Mouse (Mus musculus) kidney, postnatal 0 days (tissue): ENCODE measurements at regions not wholly inside any gene's neighbourhood (a gene's known extent, or its start where the extent isn't known, plus 50 kb on each side); places are given as distances from the start of the nearest gene placed in this dataset.

Experiments
- ATAC-seq: fragments of 200-750 bp; cut with Nextera tagmentation; replicated peaks from 2 replicates; pipeline ENCODE4 v1.8.0; 2017; ENCODE audit warnings: low read depth, moderate number of reproducible peaks, moderate TSS enrichment, moderate library complexity; ENCODE audit not compliant: low FRiP score
- DNase-seq: peaks from one replicate; pipeline ENCODE4 v3.0.0-alpha.2; 2016; ENCODE audit warnings: low spot score
- H3K27ac ChIP-seq: fragments of 300-500 bp; sonication (generic); 2 replicates; pipeline ENCODE4 v1.5.1; 2014; ENCODE audit warnings: mild to moderate bottlenecking
- H3K27me3 ChIP-seq: fragments of 300-500 bp; sonication (generic); 2 replicates; pipeline ENCODE4 v1.6.1; 2014; ENCODE audit warnings: low read length, mixed read lengths; ENCODE audit not compliant: insufficient read depth
- H3K36me3 ChIP-seq: fragments of 300-500 bp; sonication (generic); 2 replicates; pipeline ENCODE4 v1.6.1; 2014; ENCODE audit warnings: low read length, mixed read lengths; ENCODE audit not compliant: insufficient read depth
- H3K4me1 ChIP-seq: fragments of 300-500 bp; sonication (generic); replicated peaks from 2 replicates; pipeline ENCODE4 v1.6.1; 2014; ENCODE audit warnings: antibody characterized with exemption, low read length, mixed read lengths; ENCODE audit not compliant: insufficient read depth
- H3K4me2 ChIP-seq: fragments of 300-500 bp; sonication (generic); 2 replicates; pipeline ENCODE4 v1.6.1; 2014; ENCODE audit warnings: mild to moderate bottlenecking, low read length, moderate library complexity, mixed read lengths
- H3K4me3 ChIP-seq: fragments of 300-500 bp; sonication (generic); replicated peaks from 2 replicates; pipeline ENCODE4 v1.5.1; 2014; ENCODE audit warnings: low read depth, low read length
- H3K9ac ChIP-seq: fragments of 300-500 bp; sonication (generic); 2 replicates; pipeline ENCODE4 v1.6.1; 2014; ENCODE audit warnings: low read depth, low read length
- H3K9me3 ChIP-seq: fragments of 300-500 bp; sonication (generic); replicated peaks from 2 replicates; pipeline ENCODE4 v1.6.1; 2016; ENCODE audit warnings: low read length, inconsistent platforms, mixed read lengths
- CTCF ChIP-seq: IDR thresholded peaks from 2 replicates; pipeline ENCODE4 v1.5.1; 2016; ENCODE audit warnings: antibody characterized with exemption, low read depth, mild to moderate bottlenecking, moderate library complexity
- WGBS: fragments of 180-500 bp; shearing (Covaris S2); extraction: QIAGEN DNeasy Blood & Tissue Kit; methylation state at CpG from one replicate; pipeline ENCODE4 v1.1.7; 2014; 5-methylcytosine and 5-hydroxymethylcytosine counted together

DNA sequence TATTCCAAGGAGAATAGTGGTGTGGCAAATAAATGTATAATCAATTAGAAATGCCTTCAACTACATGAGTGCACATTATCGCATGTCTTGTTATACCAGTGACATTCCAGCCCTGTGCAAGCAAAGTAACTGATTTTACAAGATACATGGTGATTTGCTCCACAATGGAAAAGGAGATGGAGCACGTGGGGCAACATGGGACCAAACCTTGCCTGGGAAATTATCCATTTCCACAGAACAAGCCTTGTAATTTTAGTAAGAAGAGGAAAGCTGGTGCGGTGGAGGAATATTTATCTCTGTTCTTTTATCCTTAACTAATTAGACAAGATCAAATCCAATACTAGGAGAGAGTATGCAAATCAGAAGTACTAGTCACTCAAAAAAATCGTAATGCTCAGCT lies 222.5 kb upstream of the Gbe1 start:
- no peak overlapping the region for H3K4me3 ChIP-seq
- H3K27me3 ChIP-seq, result no peaks in the 10 kb centered on the region
- H3K9ac ChIP-seq, result no peak overlapping the region
- no peaks in the 10 kb centered on the region for H3K4me1 ChIP-seq
- no peak overlapping the region for H3K27ac ChIP-seq
- no peaks in the 10 kb centered on the region for H3K36me3 ChIP-seq
- 87% methylated on average over 4 of the region's 4 CpGs for WGBS
- DNase-seq (no peak), ATAC-seq (no peak)
- H3K9me3 ChIP-seq, result no peaks in the 10 kb centered on the region
- no peak for TF ChIP-seq CTCF
- H3K4me2 ChIP-seq, result no peak overlapping the region

GRCm38 (mm10) chr16:70091963-70092362 lies 221.8 kb upstream of the Gbe1 start:
- Histone ChIP-seq H3K9ac (no peak overlapping the region), H3K4me2 (no peak overlapping the region), H3K36me3 (no peaks in the 10 kb centered on the region), H3K27ac (no peak overlapping the region), H3K27me3 (no peaks in the 10 kb centered on the region), H3K9me3 (no peaks in the 10 kb centered on the region), H3K4me1 (no peaks in the 10 kb centered on the region), H3K4me3 (no peak overlapping the region)
- TF ChIP-seq CTCF, result no peak
- no peak for DNase-seq
- 89% methylated on average over 5 of the region's 5 CpGs for WGBS
- no peak for ATAC-seq

DNA sequence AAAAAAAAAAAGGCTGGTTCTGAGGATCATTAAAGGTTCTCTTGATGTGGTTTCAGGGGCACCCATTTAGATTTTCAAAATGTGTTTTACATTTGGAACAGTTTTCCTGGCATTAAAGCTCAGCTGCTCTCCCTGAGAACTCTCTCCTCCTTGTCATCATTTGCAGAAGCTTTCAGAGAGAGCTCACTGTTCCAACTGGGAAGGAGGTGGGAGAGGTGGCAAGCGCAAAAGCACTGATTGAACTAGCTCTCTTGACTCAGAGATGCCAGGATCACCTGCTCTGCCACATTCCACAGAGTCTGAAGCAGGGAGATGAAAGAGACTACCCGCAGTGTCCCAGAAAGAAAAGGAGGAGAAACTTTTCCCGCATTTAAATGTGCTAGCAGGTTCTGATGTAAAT lies 220.5 kb upstream of the Gbe1 start:
- H3K36me3 ChIP-seq, result no peaks in the 10 kb centered on the region
- ATAC-seq (no peak), DNase-seq (no peak)
- H3K9me3 ChIP-seq, result no peaks in the 10 kb centered on the region
- no peak overlapping the region for H3K4me2 ChIP-seq
- H3K9ac ChIP-seq, result no peak overlapping the region
- 25% methylated on average over 3 of the region's 3 CpGs for WGBS
- H3K4me1 ChIP-seq, result no peaks in the 10 kb centered on the region
- H3K27ac ChIP-seq, result no peak overlapping the region
- no peak overlapping the region for H3K4me3 ChIP-seq
- no peak for TF ChIP-seq CTCF
- no peaks in the 10 kb centered on the region for H3K27me3 ChIP-seq

DNA sequence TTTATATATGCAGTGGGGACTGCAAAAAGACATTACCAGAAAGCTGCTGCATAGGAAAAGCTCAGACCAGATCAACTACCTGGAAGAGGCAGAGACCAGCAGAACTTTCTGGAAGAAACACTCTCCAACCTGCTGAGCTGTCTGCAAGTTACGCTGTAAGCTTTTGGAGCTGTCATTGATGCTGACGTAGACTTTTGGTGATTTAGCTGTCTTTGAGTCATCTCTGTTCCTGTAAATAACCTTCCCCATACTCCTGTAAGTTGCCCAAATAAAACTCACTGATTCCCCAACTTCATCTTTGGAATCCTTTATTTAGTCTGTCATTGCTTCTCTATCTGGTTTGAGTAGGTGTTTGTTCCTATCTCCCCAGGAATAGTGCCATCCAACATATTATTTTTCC lies 218.5 kb upstream of the Gbe1 start:
- H3K9ac ChIP-seq, result no peak overlapping the region
- H3K4me1 ChIP-seq, result no peaks in the 10 kb centered on the region
- 81% methylated on average over 2 of the region's 2 CpGs for WGBS
- H3K9me3 ChIP-seq, result no peaks in the 10 kb centered on the region
- H3K27me3 ChIP-seq, result no peaks in the 10 kb centered on the region
- no peaks in the 10 kb centered on the region for H3K36me3 ChIP-seq
- DNase-seq (no peak), ATAC-seq (no peak)
- H3K27ac ChIP-seq, result no peak overlapping the region
- no peak for TF ChIP-seq CTCF
- H3K4me3 ChIP-seq, result no peak overlapping the region
- no peak overlapping the region for H3K4me2 ChIP-seq

GRCm38 (mm10) chr16:70103791-70104378 lies 209.9 kb upstream of the Gbe1 start:
- no peak overlapping the region for H3K4me3 ChIP-seq
- H3K4me2 ChIP-seq, result no peak overlapping the region
- H3K36me3 ChIP-seq, result no peaks in the 10 kb centered on the region
- WGBS, result 41% methylated on average over 6 of the region's 6 CpGs
- no peaks in the 10 kb centered on the region for H3K4me1 ChIP-seq
- no peaks in the 10 kb centered on the region for H3K9me3 ChIP-seq
- no peak overlapping the region for H3K9ac ChIP-seq
- no peak overlapping the region for H3K27ac ChIP-seq
- ATAC-seq (no peak), DNase-seq (peak; percentile 33)
- no peaks in the 10 kb centered on the region for H3K27me3 ChIP-seq
- no peak for TF ChIP-seq CTCF

GRCm38 (mm10) chr16:70141466-70141865 lies 172.3 kb upstream of the Gbe1 start:
- H3K4me1 ChIP-seq, result no peaks in the 10 kb centered on the region
- no peak for TF ChIP-seq CTCF

DNA sequence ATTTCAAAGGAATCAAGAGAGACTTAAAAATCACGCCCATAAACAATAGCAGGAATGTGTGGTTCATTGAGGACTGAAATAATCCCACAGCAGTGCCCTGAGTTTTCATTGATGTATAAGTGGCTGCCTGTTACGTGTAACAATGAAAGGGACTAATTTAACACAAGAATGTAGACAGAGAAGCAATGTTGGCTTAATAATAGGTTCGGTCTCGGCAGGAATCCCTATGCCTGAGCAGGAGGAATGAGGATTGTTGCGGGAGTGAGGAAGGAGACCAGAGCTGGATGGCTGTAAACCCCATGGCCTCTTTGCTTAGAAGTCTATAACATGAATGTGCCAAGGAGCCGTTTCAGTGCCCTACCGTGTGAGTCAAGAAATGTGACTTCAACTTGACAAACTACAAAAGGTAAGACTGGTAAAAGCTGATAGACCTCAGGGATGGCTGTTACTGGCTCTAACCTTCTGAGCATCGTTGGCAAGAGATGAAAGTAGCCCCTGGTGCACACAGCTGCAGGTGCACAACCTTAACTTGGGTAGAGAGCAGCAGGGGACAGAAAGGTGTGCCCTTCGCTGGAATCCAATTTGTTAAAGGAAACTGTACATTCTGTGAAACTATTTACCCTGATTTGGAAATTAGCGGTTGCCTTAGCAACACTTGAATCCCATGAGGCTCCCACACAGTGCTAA lies 165.9 kb upstream of the Gbe1 start:
- ATAC-seq (no peak), DNase-seq (no peak)
- TF ChIP-seq CTCF, result no peak
- H3K27ac ChIP-seq, result no peak overlapping the region
- H3K4me2 ChIP-seq, result no peak overlapping the region
- WGBS, result 54% methylated on average over 10 of the region's 10 CpGs
- no peaks in the 10 kb centered on the region for H3K4me1 ChIP-seq
- H3K9ac ChIP-seq, result no peak overlapping the region
- H3K27me3 ChIP-seq, result no peaks in the 10 kb centered on the region
- H3K9me3 ChIP-seq, result no peaks in the 10 kb centered on the region
- no peak overlapping the region for H3K4me3 ChIP-seq
- H3K36me3 ChIP-seq, result no peaks in the 10 kb centered on the region

More at GRCm38 (mm10) chr16:70141466-70141865, 172.3 kb upstream of the Gbe1 start:
- ATAC-seq (no peak), DNase-seq (no peak)
- Histone ChIP-seq H3K27ac (no peak overlapping the region), H3K27me3 (no peaks in the 10 kb centered on the region), H3K9ac (no peak overlapping the region), H3K4me2 (no peak overlapping the region), H3K9me3 (no peaks in the 10 kb centered on the region), H3K36me3 (no peaks in the 10 kb centered on the region), H3K4me3 (no peak overlapping the region)
- 39% methylated on average over 3 of the region's 3 CpGs for WGBS
